Mouse (Mus musculus): ENCODE results near the gene Thap2. TPM values are rescaled to one million over a fixed set of nuclear protein-coding genes. Genes with fewer than 3 reads are reported as not detected.
A peak's percentile ranks its signal among the peaks of the same experiment; 100 is the strongest.

Thap2 gene
- polyA plus RNA-seq, 1 experiment: 7.8 TPM

DNA sequence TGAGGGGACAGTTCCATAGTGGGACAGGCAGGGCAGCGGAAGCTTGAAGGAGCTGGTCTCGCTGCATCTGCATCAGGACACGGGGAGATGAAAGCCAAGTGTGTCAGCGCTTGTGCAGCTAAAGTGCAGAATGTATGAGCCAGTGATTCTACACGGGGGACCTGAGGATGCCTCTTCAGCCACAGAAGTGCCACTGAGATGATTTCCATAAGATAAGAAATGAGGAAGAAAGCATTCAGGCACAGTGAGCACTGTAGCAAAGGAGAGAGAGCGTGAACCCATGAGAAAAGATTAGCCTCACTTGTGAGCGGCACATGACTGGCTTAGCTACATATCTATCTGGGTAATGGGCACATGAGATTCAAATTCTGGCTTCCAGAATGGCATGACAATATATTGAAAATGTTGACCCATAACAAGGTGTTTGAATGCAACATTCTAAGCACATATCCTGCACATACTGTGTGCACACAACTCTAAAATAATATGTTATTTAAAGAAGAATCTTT is 44.4 kb downstream of the Thap2 start:
- TF ChIP-seq POLR2A (IDR thresholded peaks at IDR 0.05; ENCODE audit: borderline replicate concordance, low read depth, low read length) (no peak), CTCF (IDR thresholded peaks at IDR 0.05; ENCODE audit: low read depth, low read length) (no peak)
- H3K4me3 ChIP-seq (ENCODE audit: insufficient read depth, low read length): no peak overlapping the region
- peaks cover 21% of the 10 kb centered on the region for H3K4me1 ChIP-seq (ENCODE audit: control insufficient read depth, insufficient read depth, low read length)
- no peak overlapping the region for H3K27ac ChIP-seq (ENCODE audit: insufficient read depth, low read depth, low read length)

DNA sequence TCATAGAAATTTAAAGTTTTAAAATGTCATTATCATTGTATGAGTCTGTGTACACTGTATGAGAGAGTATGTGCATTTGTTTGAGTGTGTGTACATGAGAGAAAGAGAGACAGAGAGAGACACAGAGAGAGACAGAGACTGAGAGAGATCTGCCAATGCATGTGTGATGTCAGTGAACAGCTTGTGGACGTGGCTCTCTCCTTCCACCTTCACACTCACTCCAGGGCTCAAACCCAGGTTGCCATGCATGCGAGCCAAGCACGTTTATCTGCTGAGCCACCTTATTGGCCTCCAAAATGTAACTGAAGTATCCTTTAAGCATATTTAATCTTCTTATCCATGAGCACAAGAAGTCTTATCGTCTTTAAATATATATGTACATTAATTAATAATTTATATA is 47.3 kb downstream of the Thap2 start:
- H3K4me1 ChIP-seq (ENCODE audit: control insufficient read depth, insufficient read depth, low read length): peaks cover 22% of the 10 kb centered on the region
- TF ChIP-seq POLR2A (IDR thresholded peaks at IDR 0.05; ENCODE audit: borderline replicate concordance, low read depth, low read length): no peak
- no peak for TF ChIP-seq CTCF (IDR thresholded peaks at IDR 0.05; ENCODE audit: low read depth, low read length)
- no peak overlapping the region for H3K4me3 ChIP-seq (ENCODE audit: insufficient read depth, low read length)
- no peak overlapping the region for H3K27ac ChIP-seq (ENCODE audit: insufficient read depth, low read depth, low read length)

DNA sequence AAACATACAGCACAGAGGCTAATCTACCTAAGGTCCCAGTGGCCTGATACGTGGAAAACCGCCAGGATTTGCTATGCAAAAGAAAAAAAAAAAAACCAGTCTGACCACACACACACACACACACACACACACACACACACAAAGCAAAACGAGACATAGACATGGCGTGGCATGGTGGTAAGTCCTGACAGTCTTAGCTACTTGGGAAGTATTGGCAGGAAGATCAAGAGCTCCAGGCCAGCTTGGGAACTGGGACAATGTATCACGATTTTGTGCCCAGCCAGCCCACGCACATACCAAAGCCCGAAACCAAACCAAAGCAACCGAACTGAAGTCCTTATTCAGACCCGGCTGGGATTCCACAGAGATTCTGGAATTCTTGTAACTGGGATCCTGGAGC is 50.7 kb downstream of the Thap2 start:
- TF ChIP-seq POLR2A (IDR thresholded peaks at IDR 0.05; ENCODE audit: borderline replicate concordance, low read depth, low read length): no peak
- TF ChIP-seq CTCF (IDR thresholded peaks at IDR 0.05; ENCODE audit: low read depth, low read length): no peak
- Histone ChIP-seq H3K27ac (ENCODE audit: insufficient read depth, low read depth, low read length) (peak overlapping the region; percentile 99), H3K4me1 (ENCODE audit: control insufficient read depth, insufficient read depth, low read length) (peaks cover 33% of the 10 kb centered on the region), H3K4me3 (ENCODE audit: insufficient read depth, low read length) (no peak overlapping the region)

DNA sequence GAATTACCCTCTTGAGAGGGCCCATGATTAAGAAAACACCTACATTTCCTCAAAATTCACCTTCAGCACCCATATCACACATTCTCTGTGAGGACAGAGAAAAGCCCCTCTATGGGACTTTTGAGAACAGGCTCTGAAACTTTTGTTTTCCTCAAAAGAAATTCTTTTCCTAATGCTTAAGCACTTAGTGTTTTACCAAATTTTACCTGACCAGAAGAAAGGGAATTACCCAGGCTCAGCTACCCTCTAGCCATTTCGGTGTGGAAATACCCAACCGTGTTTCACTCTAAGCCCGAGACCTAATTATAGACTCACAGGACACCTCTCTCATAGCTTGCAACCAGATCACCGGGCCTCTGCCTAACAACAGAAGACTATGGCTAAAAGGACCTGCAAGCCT is 51.2 kb downstream of the Thap2 start:
- H3K4me1 ChIP-seq (ENCODE audit: control insufficient read depth, insufficient read depth, low read length): peaks cover 38% of the 10 kb centered on the region
- H3K27ac ChIP-seq (ENCODE audit: insufficient read depth, low read depth, low read length): peak overlapping the region; percentile 99
- H3K4me3 ChIP-seq (ENCODE audit: insufficient read depth, low read length): no peak overlapping the region
- TF ChIP-seq CTCF (IDR thresholded peaks at IDR 0.05; ENCODE audit: low read depth, low read length) (no peak), POLR2A (IDR thresholded peaks at IDR 0.05; ENCODE audit: borderline replicate concordance, low read depth, low read length) (no peak)

DNA sequence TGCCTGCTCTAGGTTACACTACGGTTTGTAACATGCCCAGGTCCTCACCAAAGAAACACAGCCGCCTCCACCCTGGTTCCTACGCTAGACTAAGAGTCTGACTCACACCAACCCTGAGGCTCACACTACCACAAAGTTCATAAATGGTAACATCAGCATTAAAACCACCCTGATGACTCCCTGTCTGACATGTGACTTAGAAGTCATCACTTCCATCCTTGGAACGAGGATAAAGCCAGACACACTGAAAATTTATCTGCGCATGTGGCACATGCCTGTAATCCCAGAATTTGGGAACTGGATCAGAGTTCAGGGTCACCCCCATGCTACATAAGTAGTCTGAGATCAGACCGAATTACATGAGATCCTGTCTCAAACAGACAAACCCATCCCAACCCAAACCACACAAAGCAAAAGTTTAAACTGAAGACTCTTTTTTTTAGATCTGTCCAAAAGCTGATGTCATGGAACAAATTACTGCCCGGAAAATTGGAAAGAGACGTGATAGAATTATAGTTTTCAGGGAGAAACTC is 51.8 kb downstream of the Thap2 start:
- Histone ChIP-seq H3K27ac (ENCODE audit: insufficient read depth, low read depth, low read length) (peak overlapping the region; percentile 99), H3K4me3 (ENCODE audit: insufficient read depth, low read length) (peak overlapping the region; percentile 42)
- TF ChIP-seq CTCF (IDR thresholded peaks at IDR 0.05; ENCODE audit: low read depth, low read length) (no peak), POLR2A (IDR thresholded peaks at IDR 0.05; ENCODE audit: borderline replicate concordance, low read depth, low read length) (no peak)

DNA sequence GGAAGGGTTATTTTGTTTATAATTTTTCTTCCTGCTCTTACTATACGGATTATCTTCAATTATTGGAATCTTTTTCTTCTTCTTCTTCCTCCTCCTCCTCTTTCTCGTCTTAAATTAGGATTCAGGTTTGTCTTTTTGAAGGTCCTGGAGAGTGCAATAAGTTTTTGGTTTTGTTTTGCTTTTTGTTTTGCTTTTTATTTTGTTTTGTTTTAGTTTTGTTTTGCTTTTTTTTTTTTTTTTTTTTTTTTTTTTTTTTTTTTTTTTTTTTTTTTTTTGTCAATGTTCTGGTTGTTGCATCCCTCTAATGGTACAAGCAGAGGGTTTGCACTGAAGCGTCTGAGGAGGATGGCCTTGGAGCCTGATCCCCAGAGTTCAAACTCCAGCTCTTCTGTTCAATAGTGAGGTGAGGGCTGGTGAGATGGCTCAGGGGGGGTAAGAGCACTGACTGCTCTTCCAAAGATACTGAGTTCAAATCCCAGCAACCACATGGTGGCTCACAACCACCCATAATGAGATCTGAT is 55.2 kb downstream of the Thap2 start:
- Histone ChIP-seq H3K4me1 (ENCODE audit: control insufficient read depth, insufficient read depth, low read length) (peaks cover 38% of the 10 kb centered on the region), H3K4me3 (ENCODE audit: insufficient read depth, low read length) (no peak overlapping the region), H3K27ac (ENCODE audit: insufficient read depth, low read depth, low read length) (peak overlapping the region; percentile 29; the same call in 1 of the 2 replicates)
- TF ChIP-seq POLR2A (IDR thresholded peaks at IDR 0.05; ENCODE audit: borderline replicate concordance, low read depth, low read length): no peak
- TF ChIP-seq CTCF (IDR thresholded peaks at IDR 0.05; ENCODE audit: low read depth, low read length): no peak

More for the DNA sequence above, 51.8 kb downstream of the Thap2 start:
- peaks cover 41% of the 10 kb centered on the region for H3K4me1 ChIP-seq (ENCODE audit: control insufficient read depth, insufficient read depth, low read length)

DNA sequence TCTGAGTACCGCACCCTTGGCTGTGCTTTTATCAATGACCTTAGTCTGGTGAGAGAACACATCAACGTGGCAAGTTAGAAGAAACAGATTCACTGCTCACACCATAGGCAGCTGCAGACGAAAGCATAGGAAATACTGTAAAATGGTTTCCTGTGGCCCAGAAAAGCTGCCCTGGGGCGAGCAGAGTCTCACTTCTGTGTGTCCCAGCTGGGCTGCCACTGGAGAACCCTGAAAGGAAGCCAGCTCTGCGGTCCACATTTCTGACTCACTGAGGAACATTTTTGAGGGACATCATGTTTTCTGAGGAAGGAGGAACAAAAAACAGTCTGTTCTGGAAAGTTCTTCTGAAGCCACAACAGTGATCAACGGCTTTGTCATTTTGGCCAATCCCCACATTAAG is 55.7 kb downstream of the Thap2 start:
- Histone ChIP-seq H3K4me3 (ENCODE audit: insufficient read depth, low read length) (no peak overlapping the region), H3K27ac (ENCODE audit: insufficient read depth, low read depth, low read length) (peak overlapping the region; percentile 89), H3K4me1 (ENCODE audit: control insufficient read depth, insufficient read depth, low read length) (peaks cover 34% of the 10 kb centered on the region)
- no peak for TF ChIP-seq POLR2A (IDR thresholded peaks at IDR 0.05; ENCODE audit: borderline replicate concordance, low read depth, low read length)
- TF ChIP-seq CTCF (IDR thresholded peaks at IDR 0.05; ENCODE audit: low read depth, low read length): no peak

DNA sequence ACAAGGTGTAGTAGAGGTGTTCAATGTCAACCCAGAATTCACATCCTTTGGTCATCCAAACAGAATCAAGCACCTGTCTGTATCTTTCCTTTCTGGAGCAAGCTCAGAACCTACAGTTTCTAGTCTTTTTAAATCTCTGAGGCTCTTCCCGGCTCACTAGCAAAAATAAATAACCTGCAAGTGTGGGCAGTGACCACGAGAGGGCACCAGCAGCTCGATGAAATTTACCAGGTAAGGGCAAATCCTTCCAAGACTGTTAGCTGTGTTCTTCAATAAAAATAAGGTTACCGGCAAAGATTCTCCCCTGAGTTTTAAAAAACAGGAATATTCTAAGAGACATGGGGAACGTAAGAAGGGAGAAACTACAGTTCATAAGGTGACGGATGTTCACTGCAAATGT is 60.9 kb downstream of the Thap2 start:
- TF ChIP-seq CTCF (IDR thresholded peaks at IDR 0.05; ENCODE audit: low read depth, low read length) (peak; percentile 39; the same call in 1 of the 2 replicates), POLR2A (IDR thresholded peaks at IDR 0.05; ENCODE audit: borderline replicate concordance, low read depth, low read length) (no peak)
- H3K4me3 ChIP-seq (ENCODE audit: insufficient read depth, low read length): no peak overlapping the region
- no peak overlapping the region for H3K27ac ChIP-seq (ENCODE audit: insufficient read depth, low read depth, low read length)
- peaks cover 20% of the 10 kb centered on the region for H3K4me1 ChIP-seq (ENCODE audit: control insufficient read depth, insufficient read depth, low read length)

DNA sequence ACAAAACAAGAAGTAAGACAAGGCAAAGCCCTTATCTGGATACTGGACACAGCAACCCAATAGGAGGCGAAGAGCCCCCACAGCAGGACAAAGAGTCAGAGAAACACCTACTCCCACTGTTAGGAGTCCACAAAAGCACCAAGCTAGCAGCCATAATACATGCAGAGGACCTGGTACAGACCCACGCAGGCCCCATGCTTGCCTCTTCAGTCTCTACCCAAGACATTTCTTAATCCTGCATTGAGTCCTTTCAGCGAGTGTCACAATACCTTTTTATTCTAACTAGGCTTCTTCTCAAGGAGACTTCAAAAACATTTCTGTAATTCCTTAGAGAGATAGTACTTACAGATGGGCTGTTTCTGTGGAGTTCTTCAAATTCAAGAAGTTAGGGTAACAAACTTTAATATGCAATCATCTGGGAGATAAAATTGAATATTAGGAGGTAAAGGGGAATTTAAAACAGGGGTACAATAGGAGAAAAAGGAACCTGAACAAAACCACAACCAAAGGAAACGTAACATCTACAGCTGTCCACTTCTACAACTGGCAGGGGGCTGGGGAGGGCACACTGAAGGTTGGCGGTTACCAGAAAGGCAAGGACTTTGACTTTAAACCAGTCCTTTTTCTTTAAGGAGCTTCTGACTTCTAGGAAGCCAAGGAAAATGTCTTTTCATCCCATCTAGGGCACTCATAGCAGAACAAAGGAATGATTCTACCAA is 62.8 kb downstream of the Thap2 start:
- no peak overlapping the region for H3K27ac ChIP-seq (ENCODE audit: insufficient read depth, low read depth, low read length)
- peaks cover 12% of the 10 kb centered on the region for H3K4me1 ChIP-seq (ENCODE audit: control insufficient read depth, insufficient read depth, low read length)
- H3K4me3 ChIP-seq (ENCODE audit: insufficient read depth, low read length): no peak overlapping the region
- TF ChIP-seq CTCF (IDR thresholded peaks at IDR 0.05; ENCODE audit: low read depth, low read length): no peak
- no peak for TF ChIP-seq POLR2A (IDR thresholded peaks at IDR 0.05; ENCODE audit: borderline replicate concordance, low read depth, low read length)

Other genes starting within 250 kb of the Thap2 start
- not detected in 2 replicates for gene Tph2, start 199.4 kb downstream of the Thap2 start, polyA plus RNA-seq (2012; ENCODE audit: insufficient read depth, insufficient read length, missing spikeins)
- 72.1 and 78.1 TPM in 2 replicates for gene Tbc1d15, start 133.0 kb downstream of the Thap2 start, polyA plus RNA-seq (2012; ENCODE audit: insufficient read depth, insufficient read length, missing spikeins)
- gene Rab21, start 68.8 kb downstream of the Thap2 start, polyA plus RNA-seq (2012; ENCODE audit: insufficient read depth, insufficient read length, missing spikeins): 55.8 and 59.1 TPM in 2 replicates
- 35.2 and 41.0 TPM in 2 replicates for gene Tmem19, start 21.9 kb downstream of the Thap2 start, polyA plus RNA-seq (2012; ENCODE audit: insufficient read depth, insufficient read length, missing spikeins)
- gene Zfc3h1, start 516 bp upstream of the Thap2 start, polyA plus RNA-seq (2012; ENCODE audit: insufficient read depth, insufficient read length, missing spikeins): 91.6 and 110 TPM in 2 replicates
- not detected in 2 replicates for gene A930009A15Rik, start 185.5 kb upstream of the Thap2 start, polyA plus RNA-seq (2012; ENCODE audit: insufficient read depth, insufficient read length, missing spikeins)
- gene Lgr5, start 203.3 kb upstream of the Thap2 start, polyA plus RNA-seq (2012; ENCODE audit: insufficient read depth, insufficient read length, missing spikeins): 0.47 TPM in 1 of 2 replicates, not detected in the other

Data from bone marrow macrophage, adult 2 months (primary cell).